Mouse (Mus musculus) heart, postnatal 4 days (tissue): Measurements from ENCODE around the gene Phyh. TPM values are rescaled to one million over a fixed set of nuclear protein-coding genes. Genes with fewer than 3 reads are reported as not detected.

Source experiments
- DNase-seq: peaks from one replicate; pipeline ENCODE4 v3.0.0; 2021
- total RNA-seq, 2 experiments: library from RNA; stranded (reverse); gene quantifications; 2 replicates each; pipeline ENCODE4 v1.2.3; 2021

Gene Phyh
- total RNA-seq, result 100 to 1,000 TPM; 293 to 306 TPM

DNA sequence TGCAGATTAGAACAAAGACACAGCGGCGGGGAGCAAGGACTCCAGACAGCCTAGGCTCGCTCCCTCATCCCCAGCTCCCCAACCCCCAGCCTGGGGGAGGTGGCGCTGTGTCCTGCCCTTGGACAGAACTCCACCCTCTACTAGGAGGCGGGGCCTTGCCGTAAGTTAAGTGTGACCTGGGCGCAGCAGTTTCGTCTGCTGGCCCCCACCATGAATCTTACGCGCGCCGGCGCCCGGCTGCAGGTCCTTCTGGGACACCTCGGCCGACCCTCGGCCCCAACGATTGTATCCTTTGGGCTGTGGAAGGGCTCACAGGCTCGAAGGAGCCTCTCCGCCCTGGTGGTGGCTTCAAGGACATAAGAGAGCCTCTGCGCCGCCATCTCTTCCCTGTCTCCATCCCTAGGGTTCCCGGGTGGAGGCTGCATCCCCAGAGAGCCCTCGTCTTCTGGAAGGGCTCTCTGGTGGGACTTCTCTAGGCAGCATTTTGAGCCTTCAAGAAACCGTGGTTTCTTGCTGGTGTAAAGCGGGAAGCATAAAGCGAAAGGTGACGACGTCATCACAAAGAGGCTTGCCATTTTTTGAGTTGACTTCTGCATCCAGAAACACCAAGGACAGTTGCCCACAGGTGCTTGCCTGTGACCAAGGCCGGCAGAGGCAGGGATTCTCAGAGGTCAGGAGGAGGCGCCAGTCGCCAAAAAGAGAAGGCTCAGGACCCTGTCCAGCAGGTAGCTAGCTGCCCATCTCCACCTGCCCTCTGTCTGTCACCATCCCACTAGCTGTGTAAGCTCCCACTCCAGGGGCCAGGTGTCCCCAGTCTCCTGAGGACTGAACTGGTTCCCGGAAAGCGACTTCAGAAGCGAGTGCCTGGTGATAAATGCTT lies at the start of gene Phyh:
Gene Phyh, plus strand, starts transcription at position 160 of the 880 bp plus-strand sequence.
- peak; percentile 89 for DNase-seq

DNA sequence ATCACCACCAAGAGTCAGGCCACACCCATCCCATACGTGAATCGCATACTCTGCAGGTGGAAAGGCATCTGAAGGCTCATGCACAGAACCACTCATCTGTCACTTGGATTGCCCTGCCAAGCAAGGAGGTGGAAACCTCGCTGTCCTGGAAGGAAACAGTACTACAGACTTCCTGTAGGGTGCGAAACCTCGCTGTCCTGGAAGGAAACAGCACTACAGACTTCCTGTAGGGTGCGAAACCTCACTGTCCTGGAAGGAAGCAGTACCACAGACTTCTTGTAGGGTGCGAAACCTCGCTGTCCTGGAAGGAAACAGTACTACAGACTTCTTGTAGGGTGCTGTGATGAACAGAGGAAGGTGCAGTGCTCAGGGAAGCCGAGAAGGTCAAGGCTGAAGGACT lies 46.1 kb upstream of the Phyh start:
- DNase-seq, result no peak

DNA sequence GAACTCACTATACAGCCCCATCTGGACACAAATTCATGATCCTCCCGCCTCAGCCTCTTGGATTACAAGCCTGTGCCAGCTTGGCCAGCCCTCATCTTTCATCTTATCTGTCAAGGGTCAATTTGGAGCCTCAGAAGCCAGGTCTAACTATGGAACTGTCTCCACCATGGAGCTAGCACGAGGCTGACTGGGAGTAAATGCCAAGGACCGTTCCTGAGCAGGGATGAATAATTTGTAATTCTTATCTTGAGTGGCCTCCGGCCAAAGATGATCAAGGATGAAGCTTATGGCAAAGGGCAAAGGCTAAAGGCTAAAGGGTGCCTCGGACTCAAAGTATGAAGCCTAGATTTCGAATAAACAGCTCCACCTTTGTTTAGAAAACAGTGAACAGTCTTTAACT lies 45.5 kb upstream of the Phyh start:
- no peak for DNase-seq

DNA sequence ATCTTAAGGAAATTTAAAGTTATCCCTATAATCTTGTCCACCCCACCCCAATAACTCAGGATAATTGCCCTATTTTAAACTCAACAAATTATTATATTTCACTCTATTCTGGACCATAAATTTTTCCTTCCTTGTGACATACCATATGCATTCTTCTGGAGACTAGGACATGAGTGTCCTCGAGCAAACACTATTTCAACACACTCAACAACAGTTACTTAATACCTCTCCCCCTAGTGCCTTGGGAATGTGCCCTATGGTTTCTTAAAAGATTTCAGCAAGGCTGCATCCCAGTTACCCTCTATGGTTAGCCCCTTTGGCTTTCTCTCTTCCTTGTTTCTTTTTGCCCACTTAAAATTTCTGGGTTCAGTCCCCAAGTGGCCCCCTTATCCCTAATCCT lies 43.7 kb upstream of the Phyh start:
- no peak for DNase-seq

DNA sequence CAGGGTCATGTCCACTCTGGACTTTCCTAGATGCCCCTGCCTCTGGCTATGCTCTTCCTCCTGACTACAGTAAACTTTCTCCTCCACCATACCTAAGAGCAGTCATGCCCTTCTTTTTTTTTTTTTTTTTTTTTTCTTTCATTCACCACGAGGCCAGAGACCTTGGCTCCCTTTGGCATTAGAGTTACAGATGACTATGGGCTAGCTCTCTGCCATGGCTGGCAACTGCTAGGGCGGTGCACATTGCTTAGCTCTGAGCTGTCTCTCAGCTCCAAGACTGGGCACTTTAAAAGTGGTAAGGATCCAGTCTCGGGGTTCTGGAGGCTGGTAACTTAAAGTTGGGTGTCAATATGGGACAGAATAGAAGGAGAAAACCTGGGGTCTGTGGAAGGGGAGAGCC lies 42.7 kb upstream of the Phyh start:
- no peak for DNase-seq

DNA sequence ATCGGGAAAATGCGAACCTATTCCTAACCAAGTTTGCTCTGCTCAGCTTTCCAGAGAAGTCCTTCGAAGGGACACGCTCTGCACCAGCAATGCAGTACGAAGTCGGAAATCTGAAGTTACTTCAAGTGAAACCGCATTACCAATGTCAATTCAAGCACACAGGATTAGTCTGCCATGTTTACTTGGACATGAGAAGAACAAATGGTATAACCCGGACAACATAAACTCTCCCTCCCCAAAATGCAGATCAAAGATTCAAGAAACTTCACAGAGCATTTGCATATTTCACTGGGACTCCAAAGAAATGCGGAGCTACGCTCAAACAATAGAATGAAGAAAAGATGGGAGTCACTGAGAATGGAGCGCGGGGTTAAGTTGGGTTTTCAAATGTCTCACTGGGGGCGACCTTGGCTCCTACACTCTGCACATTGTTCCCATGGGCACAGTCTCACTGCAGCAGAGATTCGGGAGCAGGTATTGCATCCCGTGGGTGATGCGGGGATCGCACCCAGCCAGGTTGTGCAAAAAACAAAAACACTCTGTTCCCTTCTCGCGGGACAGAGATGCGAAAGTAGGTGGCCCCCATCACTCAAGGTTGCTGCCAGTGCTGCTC lies 38.0 kb upstream of the Phyh start:
- DNase-seq, result peak; percentile 39

DNA sequence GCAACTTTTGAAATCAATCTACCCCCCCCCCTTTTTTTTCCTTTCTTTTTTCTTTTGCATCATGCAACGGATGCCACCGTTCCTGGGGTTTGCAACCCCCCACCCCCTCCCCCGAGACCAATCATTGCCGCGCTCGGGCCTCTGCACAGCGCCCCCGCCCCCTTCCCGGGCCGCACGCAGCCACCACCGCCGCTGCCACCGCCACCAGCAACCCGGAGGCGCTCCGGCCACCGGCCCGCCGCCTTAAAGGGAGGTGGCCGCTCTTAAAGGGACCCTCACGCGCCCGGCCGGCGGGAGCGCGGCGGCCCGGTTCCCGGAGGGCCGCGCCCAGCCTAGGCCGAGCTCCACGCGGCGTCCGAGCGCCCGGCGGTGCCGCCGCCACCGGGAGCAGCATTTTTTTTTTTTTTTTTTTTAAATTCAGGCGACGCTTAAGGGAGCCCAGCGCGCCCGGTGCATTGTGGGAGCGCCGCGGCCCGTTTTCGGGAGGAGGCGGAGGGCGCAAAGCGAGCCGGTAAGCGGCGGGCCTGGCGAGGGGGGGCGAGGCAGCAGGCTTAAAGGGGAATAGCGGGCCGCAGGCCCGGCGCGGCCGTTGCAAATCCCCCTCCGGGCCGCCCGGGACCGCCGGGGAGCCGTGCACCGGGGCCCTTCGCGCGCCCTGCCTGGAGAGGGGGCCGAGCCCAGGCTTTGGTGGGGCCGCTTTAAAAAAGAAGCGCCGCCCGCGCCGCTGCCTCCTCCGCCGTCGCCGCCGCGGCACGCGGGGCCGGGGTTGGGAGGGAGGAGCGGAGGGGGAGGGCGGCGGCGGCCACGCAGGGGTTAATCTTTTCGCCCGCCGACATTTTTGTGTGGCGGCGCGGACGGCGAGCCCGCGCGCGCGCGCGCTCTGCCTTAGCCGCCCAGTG lies 37.2 kb upstream of the Phyh start, which contains the start of gene Sephs1:
Gene Sephs1, plus strand, starts transcription at position 215 of the 899 bp plus-strand sequence.
- peak; percentile 89 for DNase-seq

DNA sequence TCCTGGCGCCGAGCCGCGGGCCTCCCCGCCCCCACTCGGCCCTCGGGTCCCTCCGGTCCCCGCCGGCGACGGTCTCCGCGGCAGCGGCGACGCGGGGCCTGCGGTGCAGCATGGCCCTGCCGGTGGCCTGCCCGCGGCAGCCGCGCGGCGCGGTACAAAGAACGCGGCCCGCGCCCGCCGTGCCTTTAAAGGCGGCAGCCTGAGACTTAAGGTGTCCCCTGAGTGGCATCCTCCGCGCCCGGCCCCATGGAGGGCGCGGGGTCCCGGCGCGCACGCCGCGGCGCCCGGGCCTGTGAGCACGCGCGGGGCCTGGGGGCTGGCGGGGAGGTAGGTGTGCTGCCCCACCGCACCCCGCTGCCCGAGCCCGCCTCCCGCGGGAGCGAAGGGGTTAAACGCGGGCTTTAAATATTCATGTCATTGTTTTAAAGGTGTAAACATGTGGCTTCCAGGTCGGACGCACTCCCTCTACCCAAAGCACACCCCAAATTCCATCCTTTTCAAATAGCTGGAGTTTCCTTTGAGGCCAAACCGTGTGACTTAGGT lies 36.5 kb upstream of the Phyh start:
- DNase-seq, result peak; percentile 73

DNA sequence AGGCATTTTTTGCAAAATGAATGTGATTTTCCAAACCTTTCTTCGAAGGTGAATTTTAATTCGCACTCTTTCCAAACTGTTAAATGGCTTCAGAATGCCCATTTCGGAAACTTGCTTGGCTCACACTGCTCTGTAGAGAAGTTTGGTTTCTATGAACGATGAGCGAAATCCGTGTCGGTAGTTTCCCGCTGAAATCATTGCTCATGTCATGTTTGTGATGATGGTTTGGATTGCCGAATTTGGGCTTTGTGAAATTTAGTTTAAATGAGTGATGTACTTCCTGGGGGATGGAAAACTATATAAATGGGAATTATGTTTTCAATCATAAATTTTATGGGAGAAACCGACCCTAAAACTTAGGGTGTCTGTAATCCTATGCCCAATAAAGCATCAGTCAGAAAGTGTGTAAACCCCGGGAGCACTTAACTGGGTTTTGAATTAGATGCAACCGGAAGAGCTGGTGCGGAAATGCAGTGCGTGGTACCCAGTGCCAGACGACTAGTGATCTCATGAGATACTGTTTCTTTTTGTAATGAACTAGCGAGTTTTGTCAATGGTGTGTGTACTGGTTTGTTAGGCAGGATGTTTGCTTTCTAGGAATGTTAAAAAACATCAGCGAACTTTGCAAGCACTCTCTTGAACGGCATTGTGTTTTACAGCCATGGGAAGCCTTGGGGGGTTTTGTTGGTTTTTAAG lies 35.7 kb upstream of the Phyh start:
- no peak for DNase-seq

DNA sequence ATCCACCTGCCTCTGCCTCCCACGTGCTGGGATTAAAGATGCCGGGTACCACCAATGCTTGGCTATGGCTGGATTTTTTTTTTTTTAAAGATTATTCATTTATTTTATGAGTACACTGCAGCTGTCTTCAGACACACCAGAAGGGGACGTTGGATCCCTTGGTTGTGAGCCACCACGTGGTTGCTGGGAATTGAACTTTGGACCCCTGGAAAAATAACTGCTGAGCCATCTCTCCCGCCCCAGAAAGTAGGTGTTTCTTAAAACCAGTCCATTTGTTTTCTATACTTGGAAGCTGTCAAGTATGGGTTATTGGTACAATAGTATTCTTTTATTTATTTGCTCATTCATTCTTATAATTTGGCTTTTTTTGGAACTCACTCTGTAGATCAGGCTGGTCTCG lies 31.9 kb upstream of the Phyh start:
- DNase-seq, result no peak

DNA sequence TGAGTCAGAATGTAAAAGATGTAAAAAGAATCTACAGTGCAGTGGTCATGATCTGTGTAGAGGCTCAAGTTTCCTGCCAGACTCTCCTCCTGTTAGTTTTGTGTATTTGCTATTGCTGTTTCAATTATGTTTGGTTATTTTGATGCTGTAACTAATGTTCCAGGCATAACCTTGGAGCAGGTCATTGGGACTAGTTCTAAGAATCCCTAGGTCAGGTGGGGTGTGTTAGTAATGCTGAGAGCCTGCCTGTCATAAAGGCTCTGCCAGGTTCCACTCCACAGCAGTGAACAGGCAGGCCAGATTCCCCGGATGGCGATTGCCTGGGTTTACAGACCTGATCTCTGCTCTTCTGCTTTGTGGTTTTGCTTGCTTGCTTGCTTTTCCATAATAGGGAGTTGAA lies 23.2 kb upstream of the Phyh start:
- DNase-seq, result no peak

DNA sequence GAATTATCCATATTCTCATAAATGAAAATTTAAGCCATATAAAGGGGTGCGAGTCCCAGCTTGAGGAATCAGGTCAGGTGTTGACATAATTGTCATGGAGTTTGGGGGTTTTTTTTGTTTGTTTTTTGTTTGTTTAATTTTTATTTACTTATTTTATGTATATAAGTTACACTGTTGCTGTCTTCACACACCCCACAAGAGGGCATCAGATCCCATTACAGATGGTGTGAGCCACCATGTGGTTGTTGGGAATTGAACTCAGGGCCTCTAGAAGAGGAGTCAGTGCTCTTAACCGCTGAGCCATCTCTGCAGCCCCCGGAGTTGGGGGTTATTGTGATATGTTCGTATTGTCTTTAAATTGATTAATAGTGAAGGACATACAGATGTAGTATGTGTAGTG lies 21.8 kb upstream of the Phyh start:
- no peak for DNase-seq

DNA sequence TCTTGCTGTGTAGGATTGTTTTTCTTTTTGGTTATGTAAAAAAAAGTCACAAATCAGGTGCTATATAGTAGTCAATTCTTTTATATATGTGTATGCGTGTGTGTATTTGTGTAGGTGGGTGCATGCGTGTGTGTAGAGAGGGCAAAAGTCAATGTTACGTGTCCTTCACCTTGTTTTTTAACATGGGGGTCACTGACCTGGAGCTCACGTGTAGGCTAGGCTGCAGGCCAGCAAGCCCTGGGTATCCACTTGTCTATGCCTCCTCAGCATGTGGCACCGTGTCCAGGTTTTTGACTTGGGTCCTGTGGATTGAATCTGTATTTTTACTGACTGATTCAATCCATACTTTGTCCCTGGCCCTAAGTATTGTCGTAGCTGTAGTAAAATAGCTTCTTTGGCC lies 18.2 kb upstream of the Phyh start:
- no peak for DNase-seq

DNA sequence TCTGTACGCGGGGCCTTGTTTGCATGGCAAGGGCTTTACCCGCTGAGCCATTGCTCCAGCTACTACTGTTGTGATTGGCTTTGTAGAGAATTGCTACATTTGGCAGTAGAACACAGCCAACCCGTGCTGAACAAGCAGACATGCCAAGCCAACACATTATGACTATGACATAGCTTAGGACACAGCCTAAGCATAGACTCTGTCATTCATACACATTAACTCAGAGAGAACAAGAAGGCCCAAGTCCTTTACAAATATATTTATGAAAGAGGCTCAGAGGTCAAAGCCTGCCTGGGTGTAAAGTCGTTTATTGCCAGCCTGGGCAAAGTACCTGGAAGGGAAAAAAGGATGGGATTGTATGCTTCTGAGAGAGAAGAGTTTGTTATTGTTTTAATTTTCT lies 16.5 kb upstream of the Phyh start:
- no peak for DNase-seq

DNA sequence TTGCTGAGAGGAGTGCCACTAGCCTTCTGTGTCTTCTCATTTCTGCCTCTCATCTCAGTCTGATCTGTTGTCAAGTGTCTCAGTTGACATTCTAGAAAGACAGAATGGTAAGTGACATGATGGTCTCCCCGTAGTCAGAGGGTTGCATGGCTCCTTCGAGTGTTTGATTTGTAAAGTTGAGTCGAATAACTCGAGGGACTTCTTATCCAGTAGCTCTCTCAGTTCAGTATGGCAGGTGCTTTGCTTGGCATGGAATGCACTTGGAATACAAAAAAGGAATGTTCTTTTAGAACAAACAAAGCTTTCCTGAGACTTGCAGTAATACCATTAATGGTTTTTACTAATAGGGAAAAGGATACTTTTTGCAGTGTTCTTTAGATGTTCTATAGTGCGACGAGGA lies 11.7 kb upstream of the Phyh start:
- DNase-seq, result no peak

DNA sequence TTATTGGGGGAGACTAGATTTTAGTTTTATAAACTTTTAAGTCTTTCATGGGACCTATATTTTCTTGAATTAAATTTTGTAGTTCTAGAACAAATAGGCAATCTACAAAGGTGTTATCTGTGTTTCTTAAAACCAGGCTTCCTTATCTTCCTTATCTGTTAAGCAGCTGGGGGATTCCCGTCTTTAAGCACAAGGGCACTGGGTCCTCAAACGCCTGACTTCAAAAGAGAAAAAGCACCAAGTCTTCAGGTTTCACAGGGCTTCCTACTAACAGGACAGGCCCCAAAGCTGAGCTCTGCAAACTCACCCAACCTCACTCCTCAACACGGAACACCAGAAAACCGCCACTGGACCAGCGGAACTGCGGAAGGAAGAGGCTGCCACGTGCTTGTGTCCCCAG lies 10.9 kb upstream of the Phyh start:
- DNase-seq, result no peak

DNA sequence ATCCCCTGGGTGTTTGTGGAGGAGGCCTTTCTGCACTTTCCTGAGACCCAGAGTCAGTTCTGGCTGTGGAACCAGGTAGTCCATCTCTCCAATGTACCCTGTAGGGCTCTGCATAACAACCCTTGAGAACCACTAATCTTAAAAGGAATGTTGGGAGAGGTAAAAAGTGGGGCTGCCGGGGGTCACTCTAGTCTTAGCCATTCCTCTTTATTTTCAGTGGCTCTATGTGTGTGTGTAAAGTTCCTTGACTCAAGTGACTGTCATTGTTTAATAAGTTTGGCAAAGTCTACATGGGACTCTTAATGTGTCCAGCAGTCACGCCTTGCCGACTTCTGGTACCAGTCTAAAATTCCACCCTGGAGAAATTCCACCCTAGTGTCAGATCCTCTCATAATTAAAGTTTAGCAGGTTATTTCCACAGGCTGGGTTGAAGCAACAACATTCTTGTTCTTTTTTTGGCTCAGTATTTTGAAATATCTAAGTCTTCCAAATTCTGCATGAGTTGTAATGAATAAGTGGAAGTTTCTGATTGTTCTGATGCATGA lies 10.0 kb upstream of the Phyh start:
- no peak for DNase-seq

DNA sequence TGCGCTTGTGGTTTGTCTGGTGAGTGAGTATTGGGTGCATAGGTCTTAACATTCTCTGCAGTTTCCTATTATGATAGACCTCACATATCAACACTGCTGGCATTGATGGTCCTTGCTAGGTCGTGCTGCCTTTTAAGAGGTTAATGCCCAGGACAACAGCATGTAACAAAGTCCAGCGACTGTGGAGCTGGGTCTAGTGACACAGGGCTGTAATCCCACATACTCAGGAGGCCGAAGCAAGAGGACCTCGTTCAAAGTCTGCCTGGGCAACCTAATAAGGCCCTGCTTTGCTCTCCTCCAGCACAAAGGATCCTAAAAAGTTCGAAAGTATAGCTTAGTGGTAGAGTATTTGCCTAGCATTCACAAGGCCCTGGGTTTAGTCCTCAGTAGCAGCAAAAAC lies 8.9 kb upstream of the Phyh start:
- DNase-seq, result no peak

DNA sequence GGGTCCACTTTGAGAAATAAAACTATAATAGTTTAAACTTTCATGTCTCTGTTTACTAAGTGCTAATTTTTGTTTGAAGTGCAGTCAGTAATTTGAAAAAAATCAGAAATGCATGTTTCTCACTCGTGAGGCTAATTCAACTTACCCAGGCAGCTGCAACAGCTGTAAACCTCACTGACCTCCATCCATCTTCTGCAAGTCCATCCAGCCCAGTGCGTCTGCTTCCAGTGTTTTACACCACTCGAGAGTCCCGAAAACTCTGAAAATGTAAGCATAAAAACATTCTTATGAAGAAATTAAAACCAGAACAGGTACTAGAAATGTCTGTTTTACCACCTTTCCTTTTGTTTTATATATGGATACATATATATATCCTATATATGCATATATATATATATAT lies 8.3 kb upstream of the Phyh start:
- no peak for DNase-seq

DNA sequence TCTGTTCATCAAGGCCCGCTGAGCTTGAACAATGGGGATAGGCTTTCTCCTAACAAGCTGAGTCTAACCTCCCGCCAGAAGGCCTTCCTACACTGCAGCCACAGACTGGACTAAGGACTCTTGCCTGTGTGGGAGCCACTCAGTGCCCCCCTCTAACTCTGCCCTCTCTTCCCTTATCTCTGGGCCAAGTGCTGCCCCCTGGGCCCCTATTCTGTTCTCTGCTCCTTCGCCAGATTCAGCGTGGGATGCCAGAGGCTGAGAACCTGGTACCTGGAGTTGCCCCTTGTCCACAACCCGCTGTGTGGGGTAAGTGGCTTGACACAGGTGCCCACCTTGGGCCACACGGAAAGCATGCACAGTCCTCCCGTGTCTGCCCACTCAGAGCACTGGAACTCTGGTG lies 4.9 kb upstream of the Phyh start:
- no peak for DNase-seq

DNA sequence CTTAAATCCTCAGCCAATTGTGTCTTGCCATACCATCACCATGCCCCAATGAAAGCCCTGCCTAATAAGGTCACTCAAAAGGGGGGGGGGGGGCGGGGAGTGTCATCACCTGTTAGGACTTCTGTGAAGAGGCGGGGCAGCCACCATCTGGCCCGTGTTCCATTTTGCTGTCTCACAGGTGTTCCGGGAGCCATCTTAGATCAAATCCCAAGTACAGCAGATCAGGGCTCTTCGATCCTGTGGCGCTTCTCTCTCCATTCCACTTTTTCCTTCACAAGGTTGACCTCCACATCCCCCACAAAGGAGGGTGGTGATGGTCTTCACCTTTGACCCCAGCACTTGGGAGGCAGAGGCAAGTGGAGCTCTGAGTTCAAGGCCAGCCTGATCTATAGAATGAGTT lies 2.8 kb upstream of the Phyh start:
- DNase-seq, result no peak
